In the genomic region with DNA sequence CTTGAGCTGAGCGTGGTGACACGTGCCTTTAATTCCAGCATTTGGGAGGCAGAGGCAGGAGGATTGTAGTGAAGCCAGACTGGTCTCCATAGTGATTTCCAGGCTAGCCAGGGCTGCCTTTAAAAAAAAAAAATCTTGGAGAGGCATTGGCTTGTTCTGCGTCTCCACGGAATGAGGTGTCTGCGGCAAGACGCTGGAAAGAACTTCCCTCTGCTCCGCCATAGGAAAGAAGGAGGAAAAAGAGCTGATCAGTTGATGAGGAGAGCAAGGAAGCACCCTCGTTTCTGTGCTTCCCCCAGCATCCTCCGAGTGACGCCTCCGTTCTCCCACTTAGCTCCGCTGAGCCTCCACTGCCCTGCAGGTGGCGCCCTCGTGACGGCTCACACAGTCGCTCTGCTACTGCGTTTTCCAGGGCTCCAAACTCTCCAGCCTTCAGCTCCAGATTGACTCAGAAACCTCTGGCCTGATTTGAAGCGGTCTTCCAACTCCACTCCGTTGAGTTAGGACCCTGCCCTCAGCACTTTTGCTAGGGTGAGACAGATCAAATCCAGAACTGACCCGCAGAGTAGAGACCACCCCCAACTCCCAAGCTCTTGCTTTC, we compare ENCODE assay signal across 7 mouse cellular contexts. TPM values are rescaled to one million over a fixed set of nuclear protein-coding genes. Genes with fewer than 3 reads are reported as not detected.
DNase-seq lines count a peak whose midpoint lies in the region; ATAC-seq and TF ChIP-seq lines count a peak whose summit lies in the region.

No protein-coding gene starts in this region.

- no peak for TF ChIP-seq POLR2A in limb, embryonic 14.5 days (IDR thresholded peaks at IDR 0.05; ENCODE audit: borderline replicate concordance, extremely low read depth, insufficient read depth, insufficient read length)

- no peaks in the 10 kb centered on the region for H3K4me1 ChIP-seq in embryonic facial prominence, embryonic 11.5 days (ENCODE audit: control insufficient read depth, insufficient read depth, low read length)
- no peaks in the 10 kb centered on the region for H3K4me1 ChIP-seq in limb, embryonic 14.5 days (ENCODE audit: control insufficient read depth, insufficient read depth, low read length)

- H3K36me3 ChIP-seq in embryonic facial prominence, embryonic 11.5 days (replicated peaks; ENCODE audit: control insufficient read depth, insufficient read depth, low read depth, low read length): no peaks in the 10 kb centered on the region
- no peaks in the 10 kb centered on the region for H3K36me3 ChIP-seq in limb, embryonic 14.5 days (ENCODE audit: control insufficient read depth, insufficient read depth, low read length)

- peak; percentile 94 for DNase-seq in adrenal gland, postnatal 10 days
- peak; percentile 92 for DNase-seq in embryonic facial prominence, embryonic 11.5 days (ENCODE audit: low spot score)
- DNase-seq in heart, adult 8-10 months (ENCODE audit: low spot score): peak; percentile 85
- peak; percentile 80 for DNase-seq in kidney, adult 9 months
- peak; percentile 89 for DNase-seq in limb, embryonic 14.5 days (ENCODE audit: low spot score)
- DNase-seq in monocyte, adult 2 months (ENCODE audit: low read depth in 1 of 2, low spot score in 2 of 2): peak; percentile 20 to 58
- DNase-seq in spleen, postnatal 14 days (ENCODE audit: low spot score in 2 of 2): peak; percentile 52 to 68

- WGBS in embryonic facial prominence, embryonic 11.5 days: 8% methylated on average over 20 of the region's 20 CpGs
- WGBS in limb, embryonic 14.5 days: 7% methylated on average over 20 of the region's 20 CpGs

- H3K27me3 ChIP-seq in embryonic facial prominence, embryonic 11.5 days (ENCODE audit: control insufficient read depth, insufficient read depth, low read length): no peaks in the 10 kb centered on the region
- H3K27me3 ChIP-seq in limb, embryonic 14.5 days (ENCODE audit: control insufficient read depth, insufficient read depth, low read length): no peaks in the 10 kb centered on the region

- ATAC-seq in embryonic facial prominence, embryonic 11.5 days (replicated peaks; ENCODE audit: insufficient number of reproducible peaks, low FRiP score, low TSS enrichment, low read depth): no peak
- ATAC-seq in limb, embryonic 14.5 days (ENCODE audit: low FRiP score, low read depth): peak; percentile 79

- no peak overlapping the region for H3K27ac ChIP-seq in embryonic facial prominence, embryonic 11.5 days (replicated peaks; ENCODE audit: low read depth, low read length)
- H3K27ac ChIP-seq in limb, embryonic 14.5 days (replicated peaks; ENCODE audit: low read depth, low read length): no peak overlapping the region

- no peak overlapping the region for H3K4me3 ChIP-seq in embryonic facial prominence, embryonic 11.5 days (ENCODE audit: low read depth, low read length)
- H3K4me3 ChIP-seq in limb, embryonic 14.5 days (replicated peaks; ENCODE audit: low read length): no peak overlapping the region

- H3K9me3 ChIP-seq in embryonic facial prominence, embryonic 11.5 days (replicated peaks; ENCODE audit: control insufficient read depth, low read length): no peaks in the 10 kb centered on the region
- H3K9me3 ChIP-seq in limb, embryonic 14.5 days (ENCODE audit: control insufficient read depth, low read length): no peaks in the 10 kb centered on the region

- no peak overlapping the region for H3K9ac ChIP-seq in embryonic facial prominence, embryonic 11.5 days (replicated peaks; ENCODE audit: low read length)
- no peak overlapping the region for H3K9ac ChIP-seq in limb, embryonic 14.5 days (ENCODE audit: low read depth, low read length, severe bottlenecking)

- H3K4me2 ChIP-seq in embryonic facial prominence, embryonic 11.5 days (ENCODE audit: low read depth, low read length): no peak overlapping the region; the same call in 1 of the 2 replicates
- peak overlapping the region; percentile 41 for H3K4me2 ChIP-seq in limb, embryonic 14.5 days (replicated peaks; ENCODE audit: low read depth, low read length, severe bottlenecking)

RNA-seq across cellular contexts. Expression of gene Paqr5, which starts 13.5 kb away (rescaled TPM):
- under 1 TPM; 0.48 to 0.51 TPM for total RNA-seq in adrenal gland, postnatal 10 days (2021)
- 0.34 and 0.54 TPM in 2 replicates for polyA plus RNA-seq in embryonic facial prominence, embryonic 11.5 days (2014; fragmentation: Nextera tagmentation; extraction: Ambion mirVana)
- not detected for total RNA-seq in heart, adult 8-10 months (2022)
- 5.2 and 6.2 TPM in 2 replicates for polyA plus RNA-seq in limb, embryonic 14.5 days (2012; rRNA removed)
- 10.4 and 12.4 TPM in 2 replicates for polyA plus RNA-seq in limb, embryonic 14.5 days (2014; fragmentation: Nextera tagmentation; extraction: Ambion mirVana)

Comparison
In these comparisons a context has a peak if more than half of its experiments do, and no peak if none do; other contexts are left out.
1. DNase-seq: peak in every context shown above with its lines; median percentile 94 in adrenal gland, postnatal 10 days; 92 in embryonic facial prominence, embryonic 11.5 days; 89 in limb, embryonic 14.5 days; 85 in heart, adult 8-10 months; 80 in kidney, adult 9 months; 60 in spleen, postnatal 14 days; 39 in monocyte, adult 2 months.